Mouse (Mus musculus) ovary, adult 18-20 months (tissue): ENCODE results near the gene Exosc8.
"Not testable (repeated sequence)": the region's sequence is repeated elsewhere in the genome, so short reads cannot be mapped to it uniquely, and the experiment has no call there.

Source experiments
- DNase-seq: peaks from one replicate; pipeline ENCODE4 v3.0.0; 2022; ENCODE audit warnings: low spot score, mixed read lengths

Exosc8 gene

GRCm38 (mm10) chr3:54735247-54736046, at the start of gene Exosc8, which contains the start of gene Alg5:
Exosc8 (minus strand) TSS chr3:54735393.
Alg5 (plus strand) TSS chr3:54735539.
- DNase-seq = peak; percentile 78

- DNase-seq = no peak
Measured at GRCm38 (mm10) chr3:54775989-54776631, 40.9 kb upstream of the Exosc8 start.

- no peak for DNase-seq
Measured at GRCm38 (mm10) chr3:54773613-54774012, 38.4 kb upstream of the Exosc8 start.

GRCm38 (mm10) chr3:54769349-54770275, 34.4 kb upstream of the Exosc8 start:
- no peak for DNase-seq

GRCm38 (mm10) chr3:54768592-54768991, 33.4 kb upstream of the Exosc8 start:
- DNase-seq = no peak

GRCm38 (mm10) chr3:54766811-54767210, 31.6 kb upstream of the Exosc8 start:
- DNase-seq = no peak

GRCm38 (mm10) chr3:54766034-54766433, 30.8 kb upstream of the Exosc8 start:
- DNase-seq = no peak

GRCm38 (mm10) chr3:54765521-54765920, 30.3 kb upstream of the Exosc8 start:
- not testable (repeated sequence) for DNase-seq

- no peak for DNase-seq
Measured at GRCm38 (mm10) chr3:54764418-54764817, 29.2 kb upstream of the Exosc8 start.

GRCm38 (mm10) chr3:54761258-54761657, 26.1 kb upstream of the Exosc8 start:
- no peak for DNase-seq

GRCm38 (mm10) chr3:54760321-54761115, 25.3 kb upstream of the Exosc8 start:
- DNase-seq = no peak

- peak; percentile 24 for DNase-seq
Measured at GRCm38 (mm10) chr3:54759211-54759610, 24.0 kb upstream of the Exosc8 start.

- DNase-seq = no peak
Measured at GRCm38 (mm10) chr3:54757446-54757845, 22.3 kb upstream of the Exosc8 start.

- DNase-seq = peak; percentile 41
Measured at GRCm38 (mm10) chr3:54756058-54756457, 20.9 kb upstream of the Exosc8 start.

- peak; percentile 73 for DNase-seq
Measured at GRCm38 (mm10) chr3:54755145-54756041, 20.2 kb upstream of the Exosc8 start, which contains the start of gene Smad9. Smad9 (plus strand) TSS chr3:54755582.

- no peak for DNase-seq
Measured at GRCm38 (mm10) chr3:54753411-54753810, 18.2 kb upstream of the Exosc8 start.

GRCm38 (mm10) chr3:54745799-54746198, 10.6 kb upstream of the Exosc8 start:
- DNase-seq = no peak

GRCm38 (mm10) chr3:54741965-54742364, 6.8 kb upstream of the Exosc8 start:
- no peak for DNase-seq

GRCm38 (mm10) chr3:54737317-54737716, 2.1 kb upstream of the Exosc8 start:
- no peak for DNase-seq
